Mouse (Mus musculus) thymus, postnatal 0 days (tissue): ENCODE results near the gene Tmtc1. TPM values are rescaled to one million over a fixed set of nuclear protein-coding genes. Genes with fewer than 3 reads are reported as not detected.

Experiments
- DNase-seq: peaks from one replicate; pipeline ENCODE4 v3.0.0-alpha.2; 2015; ENCODE audit warnings: low spot score
- polyA plus RNA-seq: library from polyadenylated mRNA; unstranded; fragments of >200 nt; fragmentation: Nextera tagmentation; extraction: Ambion mirVana; gene quantifications from 2 replicates; pipeline ENCODE4 v1.2.1, GENCODE M21; 2015

The Tmtc1 gene
- polyA plus RNA-seq, 1 experiment from 2014 or later, result 0.12 TPM

DNA sequence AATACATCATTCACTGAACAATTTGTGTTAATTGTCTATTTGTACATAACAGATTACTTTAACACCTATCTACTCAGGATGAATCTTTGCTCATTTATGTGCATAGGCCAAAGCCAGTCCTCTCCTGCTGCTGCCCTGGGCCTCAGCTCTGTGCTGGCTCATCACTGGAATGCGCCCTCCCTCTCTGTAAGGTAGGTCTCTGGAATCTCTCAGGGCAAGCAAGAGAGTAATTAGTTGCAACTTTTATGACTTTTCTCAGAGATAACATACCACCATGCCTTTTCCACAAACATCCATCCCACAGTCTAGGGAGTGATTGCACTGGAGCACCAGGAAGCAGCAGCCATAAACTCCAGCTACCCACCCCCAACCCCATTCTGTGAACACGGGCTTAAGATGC, 70.7 kb downstream of the Tmtc1 start:
- no peak for DNase-seq

GRCm38 (mm10) chr6:148371223-148371622, 73.0 kb downstream of the Tmtc1 start:
- peak; percentile 31 for DNase-seq

DNA sequence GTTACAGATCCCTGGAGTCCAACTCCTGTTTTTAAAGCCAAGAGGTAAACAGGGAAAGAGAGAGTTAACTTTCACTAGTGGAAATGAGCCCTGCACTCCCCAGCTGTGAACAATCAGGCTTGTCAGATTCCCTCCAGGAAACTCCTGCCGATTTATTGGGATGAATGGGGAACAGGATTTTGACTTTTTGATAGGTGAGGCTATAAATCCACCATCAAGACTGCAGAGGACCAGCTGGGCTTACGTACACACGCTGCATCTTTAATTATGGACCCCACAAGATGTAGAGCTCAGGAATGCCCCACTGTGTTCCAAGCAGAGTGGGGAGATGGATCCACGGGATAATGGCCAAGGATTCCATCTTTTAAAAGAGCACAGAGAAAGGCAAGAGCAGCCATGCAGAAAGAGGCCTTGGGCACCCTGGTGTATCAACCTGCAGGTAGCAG, 77.1 kb downstream of the Tmtc1 start:
- no peak for DNase-seq

DNA sequence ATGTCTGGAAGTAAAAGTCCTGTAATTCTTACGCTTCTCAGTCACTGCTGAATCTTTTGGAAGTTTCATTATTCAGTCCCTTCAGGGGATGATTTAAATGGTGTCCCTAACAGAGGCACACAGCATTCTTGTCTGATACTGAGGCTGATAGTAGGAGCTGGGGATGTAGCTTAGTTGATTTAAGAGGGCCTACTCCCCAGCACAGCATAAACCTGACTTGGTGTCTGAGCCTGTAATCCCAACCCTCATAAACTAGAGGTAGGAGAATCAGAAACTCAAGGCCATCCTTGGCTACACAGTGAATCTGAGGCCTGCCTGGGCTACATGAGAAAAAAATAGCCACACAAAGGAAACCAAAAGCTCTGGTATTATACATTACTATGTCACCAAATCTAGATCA, 77.6 kb downstream of the Tmtc1 start:
- DNase-seq, result no peak

DNA sequence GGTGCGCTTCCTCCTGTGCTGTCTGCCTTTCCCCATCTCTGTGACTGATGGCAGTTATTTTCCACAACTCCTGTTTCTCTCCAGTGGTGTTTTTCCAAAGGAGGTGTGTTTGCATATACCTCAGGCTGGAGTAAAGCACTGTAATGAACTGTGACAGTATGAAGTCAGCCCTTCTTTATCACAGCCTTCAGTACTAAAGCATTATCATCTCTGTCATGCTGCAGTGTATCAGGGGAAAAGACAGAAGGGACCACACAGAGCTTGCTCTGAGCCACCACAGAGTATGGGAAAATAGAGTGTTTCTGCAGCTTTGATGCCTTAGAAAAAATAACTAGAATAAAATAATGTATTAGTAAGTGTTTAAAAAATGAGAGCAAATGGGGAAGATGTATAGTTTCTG, 81.0 kb downstream of the Tmtc1 start:
- no peak for DNase-seq

DNA sequence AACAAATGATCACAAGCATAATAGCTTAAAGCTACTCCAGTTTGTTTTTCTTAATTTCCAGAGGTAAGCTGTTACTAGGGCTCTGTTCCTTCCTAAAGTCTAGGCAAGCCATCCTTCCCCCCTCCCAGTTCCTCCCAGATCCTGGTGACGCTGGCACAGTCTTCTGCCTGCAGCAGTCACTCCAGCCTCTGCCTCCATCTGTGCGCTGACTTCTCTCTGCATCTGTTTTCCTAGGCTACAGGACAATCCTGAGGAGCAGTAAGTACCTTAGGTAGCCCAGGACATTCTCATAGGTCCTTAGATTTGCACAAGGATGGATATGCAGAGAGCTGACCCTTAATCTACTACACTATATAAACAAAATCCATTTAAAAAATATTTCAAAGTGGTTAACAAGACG, 81.7 kb downstream of the Tmtc1 start:
- DNase-seq, result no peak

DNA sequence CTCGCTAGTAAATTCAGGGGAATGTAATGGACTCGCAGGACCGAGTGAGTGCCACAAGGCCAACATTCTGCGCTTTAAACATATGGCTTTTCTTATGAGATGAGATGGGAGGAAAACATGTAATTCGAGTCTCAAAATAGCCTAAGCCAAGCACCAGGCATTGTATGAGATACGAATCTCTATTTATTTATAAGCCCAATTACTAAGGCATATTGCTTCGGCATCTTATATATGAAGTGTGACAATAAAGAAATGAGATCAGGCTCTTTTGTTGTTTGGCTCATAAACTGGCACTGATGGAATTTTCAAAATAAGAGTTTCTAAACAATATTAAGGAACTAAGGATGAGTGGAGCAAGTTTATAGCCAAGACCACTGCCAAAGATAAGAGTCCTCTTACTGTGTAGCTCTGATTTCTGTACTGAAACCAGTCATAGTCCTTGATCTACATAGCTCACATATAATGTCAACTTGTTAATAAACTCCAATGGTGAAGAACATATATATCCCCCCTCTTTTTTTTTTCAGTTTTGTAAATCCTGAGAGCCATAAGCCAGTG, 84.8 kb downstream of the Tmtc1 start:
- DNase-seq, result no peak

GRCm38 (mm10) chr6:148358580-148359246, 85.5 kb downstream of the Tmtc1 start:
- no peak for DNase-seq

- no peak for DNase-seq
Observed at GRCm38 (mm10) chr6:148356141-148356540, 88.0 kb downstream of the Tmtc1 start.

- DNase-seq, result peak; percentile 74
Observed at GRCm38 (mm10) chr6:148354509-148355474, 89.4 kb downstream of the Tmtc1 start.

DNA sequence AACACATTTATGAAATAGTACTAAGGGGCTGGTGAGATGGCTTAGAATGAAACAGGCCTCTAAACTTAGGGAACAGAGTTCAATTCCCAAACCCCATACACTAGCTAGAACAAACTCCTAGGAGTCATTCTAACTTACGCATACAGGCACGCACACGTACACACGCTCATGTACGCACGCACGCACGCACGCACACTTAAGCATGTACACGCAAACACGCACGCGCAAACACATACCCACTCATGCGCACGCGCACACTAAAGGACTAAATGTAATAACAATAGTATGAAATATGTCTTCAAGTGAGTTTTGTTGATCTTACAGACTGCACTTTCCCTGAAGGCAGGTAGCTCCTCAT, 90.1 kb downstream of the Tmtc1 start:
- no peak for DNase-seq

- DNase-seq, result no peak
Observed at GRCm38 (mm10) chr6:148345001-148345400, 99.2 kb downstream of the Tmtc1 start.

DNA sequence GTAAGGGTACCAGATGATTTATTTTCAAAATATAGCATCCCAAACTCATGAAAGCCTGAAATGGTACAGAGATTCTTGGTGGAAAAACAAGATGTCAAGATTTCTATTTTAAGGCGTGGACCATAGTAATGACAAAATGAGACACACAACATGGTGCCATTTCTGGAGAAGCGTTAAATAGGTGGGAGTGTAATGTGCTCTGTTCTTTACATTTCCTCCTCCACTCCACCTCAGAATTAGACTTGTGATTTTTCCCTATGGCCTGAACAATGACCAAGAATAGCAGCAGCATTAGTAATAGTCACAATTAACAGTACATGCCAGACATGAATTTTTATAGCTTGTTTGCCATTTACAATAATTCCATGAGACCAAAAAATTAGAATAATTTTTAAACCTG, 102.0 kb downstream of the Tmtc1 start:
- no peak for DNase-seq

DNA sequence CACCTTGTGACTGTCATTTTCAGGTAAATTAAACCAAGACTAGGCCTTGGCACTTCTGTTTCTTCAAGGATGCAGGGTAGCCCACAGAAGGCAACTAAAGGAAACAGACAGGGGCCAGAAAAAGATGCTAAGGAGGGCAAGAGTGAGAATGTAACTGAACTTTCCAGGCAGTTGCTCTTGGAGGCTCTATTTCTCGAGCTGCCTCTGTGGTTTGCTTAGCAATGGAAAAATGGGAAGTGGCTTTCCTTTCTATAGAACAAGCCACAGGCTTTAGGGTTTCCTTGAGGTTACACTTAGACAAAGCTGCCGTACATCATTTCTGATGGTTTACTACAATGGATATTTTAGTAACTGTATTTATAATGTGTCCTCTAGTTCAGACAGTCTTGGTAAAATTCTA, 102.4 kb downstream of the Tmtc1 start:
- no peak for DNase-seq

- DNase-seq, result no peak
Observed at GRCm38 (mm10) chr6:148338326-148338957, 105.7 kb downstream of the Tmtc1 start.

GRCm38 (mm10) chr6:148336290-148336955, 107.8 kb downstream of the Tmtc1 start:
- no peak for DNase-seq

- DNase-seq, result no peak
Observed at GRCm38 (mm10) chr6:148331916-148332315, 112.3 kb downstream of the Tmtc1 start.

GRCm38 (mm10) chr6:148329976-148330375, 114.2 kb downstream of the Tmtc1 start:
- no peak for DNase-seq

- DNase-seq, result no peak
Observed at GRCm38 (mm10) chr6:148328928-148329327, 115.3 kb downstream of the Tmtc1 start.

DNA sequence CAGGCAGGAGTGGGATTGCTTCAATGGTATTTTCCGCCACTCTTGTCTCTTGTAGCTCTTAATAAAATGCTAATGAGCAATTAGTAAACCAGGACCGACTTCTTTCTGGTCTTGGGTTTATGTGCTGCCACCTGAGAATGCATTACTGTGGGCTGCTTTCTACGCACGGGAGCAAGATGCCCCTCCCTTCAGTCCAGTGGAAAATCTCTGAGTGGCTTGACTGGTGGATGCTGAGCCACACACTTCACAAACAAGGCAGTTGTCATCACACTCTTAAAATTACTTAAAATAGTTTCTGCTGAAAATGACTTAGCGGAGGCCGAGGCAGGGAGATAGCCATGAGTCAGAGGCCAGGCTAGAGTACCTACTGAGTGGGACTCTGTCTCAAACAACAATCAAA, 116.1 kb downstream of the Tmtc1 start:
- no peak for DNase-seq

- DNase-seq, result no peak
Observed at GRCm38 (mm10) chr6:148318736-148319135, 125.5 kb downstream of the Tmtc1 start.
